Comparison of ENCODE assay signal across 23 mouse cellular contexts in the genomic region with DNA sequence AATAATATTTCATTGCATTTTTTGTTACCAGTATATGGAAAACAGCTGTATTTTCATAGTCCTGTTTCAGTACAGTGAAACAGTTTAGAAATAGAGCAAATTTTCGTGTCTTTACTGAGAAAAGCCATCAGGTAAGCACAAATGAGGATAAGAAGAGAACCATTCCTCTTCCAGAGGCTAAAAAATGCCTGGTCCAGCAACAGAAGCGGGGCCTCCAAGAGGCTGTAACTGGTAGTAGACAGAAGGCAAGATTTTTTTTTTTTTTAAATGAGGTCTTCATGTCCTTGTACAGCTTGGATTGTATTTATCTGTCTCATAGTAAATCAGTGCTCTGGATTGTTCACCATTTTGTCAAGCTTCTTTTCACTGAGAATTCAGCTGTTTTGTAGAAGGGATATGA.
DNase-seq lines count a peak whose midpoint lies in the region; ATAC-seq lines count a peak whose summit lies in the region.
"Had no signal": no experiment of that assay in that cellular context is flagged by ENCODE, and none has a peak within 500 bp of the region (broad histone marks: within the 10 kb centered on the region; RNA-seq: fewer than 3 reads in every experiment).

No protein-coding gene starts in this region.

- H3K9me3 ChIP-seq in hindbrain, embryonic 12.5 days (replicated peaks), result no peaks in the 10 kb centered on the region
- no peaks in the 10 kb centered on the region for H3K9me3 ChIP-seq in hindbrain, embryonic 14.5 days (ENCODE audit: control insufficient read depth, low read length)
- no peaks in the 10 kb centered on the region for H3K9me3 ChIP-seq in forebrain, embryonic 11.5 days (ENCODE audit: control insufficient read depth, low read length)
- H3K9me3 ChIP-seq: heart, embryonic 13.5 days; limb, embryonic 12.5 days; liver, embryonic 13.5 days; lung, embryonic 15.5 days had no signal

- peaks cover 4% of the 10 kb centered on the region; the same call in 1 of the 2 replicates for H3K27me3 ChIP-seq in hindbrain, embryonic 12.5 days
- H3K27me3 ChIP-seq in hindbrain, embryonic 14.5 days (ENCODE audit: control insufficient read depth, insufficient read depth, low read length), result peaks cover 12% of the 10 kb centered on the region
- no peaks in the 10 kb centered on the region for H3K27me3 ChIP-seq in forebrain, embryonic 11.5 days (ENCODE audit: control insufficient read depth, insufficient read depth, low read length)
- H3K27me3 ChIP-seq: CH12.LX; heart, embryonic 13.5 days; limb, embryonic 12.5 days; liver, embryonic 13.5 days; lung, embryonic 15.5 days had no signal

- no peak overlapping the region for H3K9ac ChIP-seq in hindbrain, embryonic 12.5 days
- H3K9ac ChIP-seq in hindbrain, embryonic 14.5 days, result no peak overlapping the region
- H3K9ac ChIP-seq in forebrain, embryonic 11.5 days (ENCODE audit: low read length), result no peak overlapping the region
- H3K9ac ChIP-seq: heart, embryonic 13.5 days; limb, embryonic 12.5 days; liver, embryonic 13.5 days; lung, embryonic 15.5 days had no signal

- no peak overlapping the region for H3K4me2 ChIP-seq in hindbrain, embryonic 12.5 days (replicated peaks)
- H3K4me2 ChIP-seq in hindbrain, embryonic 14.5 days (replicated peaks), result no peak overlapping the region
- H3K4me2 ChIP-seq in forebrain, embryonic 11.5 days (ENCODE audit: low read depth, low read length, severe bottlenecking), result no peak overlapping the region
- H3K4me2 ChIP-seq: heart, embryonic 13.5 days; limb, embryonic 12.5 days; liver, embryonic 13.5 days; lung, embryonic 15.5 days had no signal

- DNase-seq in hindbrain, embryonic 14.5 days (ENCODE audit: low spot score), result no peak
- peak; percentile 5 for DNase-seq in 3T3-L1 (ENCODE audit: low read depth, low spot score)
- DNase-seq in forebrain, embryonic 11.5 days (ENCODE audit: low spot score), result no peak
- DNase-seq in mesoderm, embryonic 11.5 days (ENCODE audit: low read depth, low spot score), result peak; percentile 5
- no peak for DNase-seq in MN1 (ENCODE audit: low spot score)
- no peak for DNase-seq in spleen, adult 18-20 months
- DNase-seq in gastrocnemius, postnatal 25 days, result no peak
- DNase-seq: adrenal gland, postnatal 36 days; cerebellum, adult 2 months; heart, adult 18-20 months; heart, postnatal 36 days; kidney, adult 9 months; kidney, postnatal 36 days; liver, embryonic 13.5 days; lung, postnatal 4 days; right cerebral cortex, adult 18-20 months; thymus, postnatal 4 days had no signal

- no peaks in the 10 kb centered on the region for H3K36me3 ChIP-seq in hindbrain, embryonic 12.5 days
- H3K36me3 ChIP-seq in hindbrain, embryonic 14.5 days (replicated peaks; ENCODE audit: control insufficient read depth, insufficient read depth), result no peaks in the 10 kb centered on the region
- H3K36me3 ChIP-seq in forebrain, embryonic 11.5 days (ENCODE audit: control insufficient read depth, insufficient read depth, low read length), result no peaks in the 10 kb centered on the region
- H3K36me3 ChIP-seq: heart, embryonic 13.5 days; limb, embryonic 12.5 days; liver, embryonic 13.5 days; lung, embryonic 15.5 days had no signal

- H3K4me1 ChIP-seq in hindbrain, embryonic 12.5 days, result no peaks in the 10 kb centered on the region
- no peaks in the 10 kb centered on the region for H3K4me1 ChIP-seq in hindbrain, embryonic 14.5 days (replicated peaks; ENCODE audit: control insufficient read depth, insufficient read depth, low read length)
- no peaks in the 10 kb centered on the region; the same call in 1 of the 2 replicates for H3K4me1 ChIP-seq in forebrain, embryonic 11.5 days (replicated peaks; ENCODE audit: control insufficient read depth, insufficient read depth, low read length)
- H3K4me1 ChIP-seq: heart, embryonic 13.5 days; limb, embryonic 12.5 days; liver, embryonic 13.5 days; lung, embryonic 15.5 days had no signal

- H3K4me3 ChIP-seq in hindbrain, embryonic 12.5 days, result no peak overlapping the region
- no peak overlapping the region for H3K4me3 ChIP-seq in hindbrain, embryonic 14.5 days (replicated peaks; ENCODE audit: low read length)
- H3K4me3 ChIP-seq in forebrain, embryonic 11.5 days (ENCODE audit: low read depth, low read length), result no peak overlapping the region
- H3K4me3 ChIP-seq: heart, embryonic 13.5 days; limb, embryonic 12.5 days; liver, embryonic 13.5 days; lung, embryonic 15.5 days had no signal

- no peak overlapping the region for H3K27ac ChIP-seq in hindbrain, embryonic 12.5 days
- H3K27ac ChIP-seq in hindbrain, embryonic 14.5 days, result no peak overlapping the region
- H3K27ac ChIP-seq in forebrain, embryonic 11.5 days (ENCODE audit: low read depth, low read length), result no peak overlapping the region
- H3K27ac ChIP-seq: heart, embryonic 13.5 days; limb, embryonic 12.5 days; liver, embryonic 13.5 days; lung, embryonic 15.5 days had no signal

- WGBS in hindbrain, embryonic 12.5 days, result 67% methylated on average over 2 of the region's 2 CpGs
- 61% methylated on average over 2 of the region's 2 CpGs for WGBS in hindbrain, embryonic 14.5 days
- WGBS in forebrain, embryonic 11.5 days, result 53% methylated on average over 2 of the region's 2 CpGs

- peak; percentile 46; the same call in 1 of the 2 replicates for ATAC-seq in hindbrain, embryonic 12.5 days (ENCODE audit: low FRiP score)
- ATAC-seq in hindbrain, embryonic 14.5 days (ENCODE audit: low FRiP score), result no peak
- ATAC-seq in forebrain, embryonic 11.5 days (replicated peaks; ENCODE audit: low FRiP score), result 0 out of 2 replicates have a peak, but pooled peaks have one; percentile 59
- ATAC-seq: inflammation-experienced regulatory T-cells, adult 6 months had no signal

Comparison
In these comparisons a context has a peak if more than half of its experiments do, and no peak if none do; other contexts are left out.
1. DNase-seq: peak in 3T3-L1 (single experiment) and mesoderm, embryonic 11.5 days (single experiment); none in hindbrain, embryonic 14.5 days (single experiment), forebrain, embryonic 11.5 days (single experiment), MN1 (single experiment), spleen, adult 18-20 months (0 of 2) and gastrocnemius, postnatal 25 days (single experiment).